Comparison of ENCODE assay signal across 8 mouse cellular contexts in the genomic region with DNA sequence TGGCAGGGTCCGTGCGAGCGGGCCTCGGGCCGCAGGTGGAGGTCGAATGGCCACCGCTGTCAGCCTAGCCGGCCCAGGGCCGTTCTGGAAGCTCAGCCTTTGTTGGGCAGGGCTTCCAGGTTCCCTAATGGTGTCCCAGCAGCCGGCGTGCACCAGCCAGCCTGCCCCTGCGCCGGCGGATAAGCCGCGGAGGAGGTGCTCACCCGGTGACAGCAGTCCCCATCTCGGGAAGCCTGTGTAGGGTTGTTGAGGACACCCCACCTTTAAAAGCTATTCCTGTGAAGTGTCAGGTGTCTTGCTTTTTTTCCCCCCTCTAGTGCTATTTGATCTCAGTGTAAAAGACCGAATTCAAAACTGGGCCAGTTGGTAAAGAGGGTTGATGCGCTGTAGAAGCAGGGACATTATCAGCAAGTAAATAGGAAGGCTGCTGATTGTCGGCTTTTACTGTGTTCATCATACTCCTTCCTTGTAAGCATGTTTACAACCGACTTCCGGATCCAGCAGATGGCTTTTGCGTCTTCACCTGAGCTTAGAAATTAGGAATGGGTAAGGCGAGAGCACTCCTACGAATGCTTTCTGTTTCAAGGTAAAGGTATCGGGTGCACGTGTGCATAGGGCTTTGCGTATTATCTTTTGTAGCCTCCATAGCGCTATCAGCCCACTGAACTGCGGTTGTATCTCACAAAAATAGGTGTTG. TPM values are rescaled to one million over a fixed set of nuclear protein-coding genes. Genes with fewer than 3 reads are reported as not detected.
DNase-seq lines count a peak whose midpoint lies in the region; ATAC-seq and TF ChIP-seq lines count a peak whose summit lies in the region.

No protein-coding gene starts in this region.

- no peak for TF ChIP-seq EP300 in CH12.LX (IDR thresholded peaks at IDR 0.05; ENCODE audit: low read length)

- TF ChIP-seq CTCF in kidney, adult 2 months (conservative IDR thresholded peaks at IDR 0.05; ENCODE audit: insufficient read depth, insufficient read length, low read depth, low read length): no peak
- no peak for TF ChIP-seq CTCF in CH12.LX (conservative IDR thresholded peaks at IDR 0.05 in 1 of 2, IDR thresholded peaks at IDR 0.05 in 1 of 2; ENCODE audit: low read depth in 2 of 2, low read length in 2 of 2)

- H3K79me2 ChIP-seq in CH12.LX (replicated peaks; ENCODE audit: control insufficient read depth, extremely low read depth, insufficient read depth, poor library complexity, severe bottlenecking): no peaks in the 10 kb centered on the region

- peak overlapping the region; percentile 88 for H3K4me3 ChIP-seq in kidney, adult 2 months (ENCODE audit: insufficient read depth, low read depth, low read length)
- H3K4me3 ChIP-seq in CH12.LX (replicated peaks in 1 of 3; ENCODE audit: low read depth in 2 of 3, low read length in 2 of 3, poor library complexity in 1 of 3): peak overlapping the region; percentile 44 to 67 (median 58)
- H3K4me3 ChIP-seq in midbrain, embryonic 16.5 days (ENCODE audit: low read depth, low read length): peak overlapping the region; percentile 85

- dilution Hi-C loops in CH12.LX (cut with MboI; ENCODE audit: extremely low pct_ligation_motif_present, extremely low pct_unique_long_range_greater_than_20kb, low sequenced_read_pairs): no loop called here

- no peaks in the 10 kb centered on the region; the same call in 1 of the 2 replicates for H3K4me1 ChIP-seq in kidney, adult 2 months (ENCODE audit: control insufficient read depth, insufficient read depth, low read length)
- peaks cover 10 to 19% of the 10 kb centered on the region in 2 experiments for H3K4me1 ChIP-seq in CH12.LX (ENCODE audit: control insufficient read depth in 1 of 2, insufficient read depth in 2 of 2)
- H3K4me1 ChIP-seq in midbrain, embryonic 16.5 days (ENCODE audit: control insufficient read depth, insufficient read depth, low read length): peaks cover 22% of the 10 kb centered on the region

- peak overlapping the region; percentile 91 for H3K4me2 ChIP-seq in CH12.LX (ENCODE audit: insufficient read depth, low read depth, poor library complexity, severe bottlenecking)
- peak overlapping the region; percentile 54 for H3K4me2 ChIP-seq in midbrain, embryonic 16.5 days (ENCODE audit: low read length)

- no peak for DNase-seq in kidney, adult 2 months
- no peak for DNase-seq in kidney, adult 9 months
- DNase-seq in CH12.LX (ENCODE audit: extremely low read depth): no peak
- DNase-seq in c-Kit-positive CD71-negative TER-119-negative erythroid progenitor cells, embryonic 14.5 days (ENCODE audit: low read depth): peak; percentile 19
- DNase-seq in induced T-regulatory cell, adult 2 months (ENCODE audit: low read depth): peak; percentile 61
- DNase-seq in left cerebral cortex, adult 11 months (ENCODE audit: low spot score): no peak
- DNase-seq in adrenal gland, adult 18-20 months (ENCODE audit: low spot score in 2 of 2): no peak

- TF ChIP-seq RAD21 in CH12.LX (IDR thresholded peaks at IDR 0.05; ENCODE audit: low read depth, low read length): no peak

- H3K27ac ChIP-seq in kidney, adult 2 months (ENCODE audit: insufficient read depth, low read depth, low read length): no peak overlapping the region; the same call in 1 of the 2 replicates
- H3K27ac ChIP-seq in CH12.LX (ENCODE audit: insufficient read depth, low read depth): no peak overlapping the region
- H3K27ac ChIP-seq in midbrain, embryonic 16.5 days (ENCODE audit: low read length): peak overlapping the region; percentile 81

- WGBS in kidney, adult 2 months: 15% methylated on average over 31 of the region's 31 CpGs
- 8% methylated on average over 31 of the region's 31 CpGs for WGBS in midbrain, embryonic 16.5 days

- no peak for ATAC-seq in midbrain, embryonic 16.5 days

- peak overlapping the region; percentile 49 for H3K9ac ChIP-seq in CH12.LX (ENCODE audit: insufficient read depth, low read depth)
- peak overlapping the region; percentile 88 for H3K9ac ChIP-seq in midbrain, embryonic 16.5 days (ENCODE audit: low read depth, low read length)

- in situ Hi-C loops in CH12.LX (cut with MboI; ENCODE audit: low pct_ligation_motif_present, low pct_unique_long_range_greater_than_20kb, low sequenced_read_pairs): no loop called here

- no peak for TF ChIP-seq POLR2A in kidney, adult 2 months (IDR thresholded peaks at IDR 0.05; ENCODE audit: low read depth, low read length)
- no peak for TF ChIP-seq POLR2A in CH12.LX (IDR thresholded peaks at IDR 0.05; ENCODE audit: low read depth, low read length)

- no peaks in the 10 kb centered on the region for H3K36me3 ChIP-seq in kidney, adult 2 months (ENCODE audit: control insufficient read depth, insufficient read depth, low read length)
- no peaks in the 10 kb centered on the region for H3K36me3 ChIP-seq in CH12.LX (replicated peaks in 1 of 2; ENCODE audit: control insufficient read depth in 1 of 2, insufficient read depth in 1 of 2, low read length in 1 of 2)
- 0 out of 2 replicates have a peak, but pooled peaks cover under 1% of the 10 kb centered on the region for H3K36me3 ChIP-seq in midbrain, embryonic 16.5 days (ENCODE audit: control insufficient read depth, insufficient read depth, low read length)

- H3K9me3 ChIP-seq in CH12.LX (replicated peaks; ENCODE audit: low read length): peaks cover 3% of the 10 kb centered on the region
- H3K9me3 ChIP-seq in midbrain, embryonic 16.5 days (replicated peaks; ENCODE audit: control insufficient read depth, low read length, poor library complexity, severe bottlenecking): no peaks in the 10 kb centered on the region

- H3K27me3 ChIP-seq in kidney, adult 2 months (replicated peaks; ENCODE audit: control insufficient read depth, insufficient read depth, low read length): no peaks in the 10 kb centered on the region
- peaks cover 20% of the 10 kb centered on the region for H3K27me3 ChIP-seq in CH12.LX (replicated peaks)
- H3K27me3 ChIP-seq in midbrain, embryonic 16.5 days (ENCODE audit: control insufficient read depth, insufficient read depth, low read depth, low read length): no peaks in the 10 kb centered on the region

TF ChIP-seq in CH12.LX, 34 proteins besides CTCF, POLR2A, EP300 and RAD21:
- TF ChIP-seq BHLHE40 (IDR thresholded peaks at IDR 0.05; ENCODE audit: low read depth, low read length): no peak
- no peak for TF ChIP-seq SIN3A (IDR thresholded peaks at IDR 0.05; ENCODE audit: low read length)
- TF ChIP-seq HCFC1 (IDR thresholded peaks at IDR 0.05; ENCODE audit: low read depth, low read length): no peak

RNA-seq across cellular contexts. Expression of a gene that starts 0.6 kb away (rescaled TPM):
- 23.8 and 28.2 TPM in 2 replicates for polyA plus RNA-seq in kidney, adult 2 months (2012; rRNA removed)
- total RNA-seq in CH12.LX (2012; rRNA removed) (2.4 and 4.5 TPM in 2 replicates), CH12.LX (2014; rRNA removed) (0.90 and 1.5 TPM in 2 replicates)
- 1.7 and 3.1 TPM in 2 replicates for polyA plus RNA-seq in CH12.LX (2012; ENCODE audit: insufficient read length, low read depth)
- polyA plus RNA-seq in midbrain, embryonic 16.5 days (2015; fragmentation: Nextera tagmentation; extraction: Ambion mirVana): 41.0 and 42.0 TPM in 2 replicates
- total RNA-seq in adrenal gland, adult 18-20 months (2021): 10 to 100 TPM; 17.6 to 21.8 TPM

RNA-seq across cellular contexts. Expression of a gene that starts 29.3 kb away (rescaled TPM):
- polyA plus RNA-seq in kidney, adult 2 months (2012; rRNA removed): 4.9 and 5.0 TPM in 2 replicates
- total RNA-seq in CH12.LX (2012; rRNA removed): 10.8 and 11.1 TPM in 2 replicates
- 7.8 and 8.0 TPM in 2 replicates for total RNA-seq in CH12.LX (2014; rRNA removed)
- polyA plus RNA-seq in CH12.LX (2012; ENCODE audit: insufficient read length, low read depth): 9.8 and 11.7 TPM in 2 replicates
- polyA plus RNA-seq in midbrain, embryonic 16.5 days (2015; fragmentation: Nextera tagmentation; extraction: Ambion mirVana): 1.1 and 3.0 TPM in 2 replicates
- 1 to 10 TPM; 6.4 to 8.8 TPM for total RNA-seq in adrenal gland, adult 18-20 months (2021)

Comparison
In these comparisons a context has a peak if more than half of its experiments do, and no peak if none do; other contexts are left out.
1. DNase-seq: peak in c-Kit-positive CD71-negative TER-119-negative erythroid progenitor cells, embryonic 14.5 days (single experiment) and induced T-regulatory cell, adult 2 months (single experiment); none in kidney, adult 2 months (single experiment), kidney, adult 9 months (single experiment), CH12.LX (single experiment), left cerebral cortex, adult 11 months (single experiment) and adrenal gland, adult 18-20 months (0 of 2).
2. Peak in every context shown above with its lines, with median percentiles within 50 percentile points of each other: H3K4me3 ChIP-seq.